ENCODE assay signal across 10 mouse cellular contexts in genomic region chr5:120136236-120136675, GRCm38 (mm10). TPM values are rescaled to one million over a fixed set of nuclear protein-coding genes. Genes with fewer than 3 reads are reported as not detected.
DNase-seq lines count a peak whose midpoint lies in the region; ATAC-seq and TF ChIP-seq lines count a peak whose summit lies in the region.
"Had no signal": no experiment of that assay in that cellular context is flagged by ENCODE, and none has a peak within 500 bp of the region (broad histone marks: within the 10 kb centered on the region; RNA-seq: fewer than 3 reads in every experiment).

No protein-coding gene starts in this region.

- no peak for TF ChIP-seq CTCF in lung, embryonic 14.5 days (IDR thresholded peaks at IDR 0.05; ENCODE audit: low read depth)
- TF ChIP-seq CTCF in lung, adult 2 months (IDR thresholded peaks at IDR 0.05; ENCODE audit: insufficient read depth, low read length) = no peak
- TF ChIP-seq CTCF in liver, postnatal 0 days (IDR thresholded peaks at IDR 0.05; ENCODE audit: low read depth) = peak; percentile 40; the same call in 1 of the 2 replicates

- WGBS in lung, embryonic 14.5 days = 36% methylated on average over 10 of the region's 10 CpGs
- 57% methylated on average over 10 of the region's 10 CpGs for WGBS in lung, adult 2 months
- WGBS in liver, postnatal 0 days (ENCODE audit: insufficient replicate concordance) = 44% methylated on average over 10 of the region's 10 CpGs
- 42% methylated on average over 10 of the region's 10 CpGs for WGBS in stomach, embryonic 16.5 days

- H3K36me3 ChIP-seq in lung, embryonic 14.5 days (ENCODE audit: insufficient read depth) = peaks cover 30% of the 10 kb centered on the region
- H3K36me3 ChIP-seq in liver, postnatal 0 days (replicated peaks; ENCODE audit: insufficient read depth, low read length) = peaks cover 15% of the 10 kb centered on the region
- H3K36me3 ChIP-seq in stomach, embryonic 16.5 days (ENCODE audit: control insufficient read depth, insufficient read depth, low read length) = peaks cover 7% of the 10 kb centered on the region; the same call in 1 of the 2 replicates

- peak; percentile 96 for TF ChIP-seq EP300 in liver, postnatal 0 days (IDR thresholded peaks at IDR 0.05; ENCODE audit: low read depth)

- H3K9me3 ChIP-seq in lung, embryonic 14.5 days (ENCODE audit: low read depth, low read length) = no peaks in the 10 kb centered on the region
- H3K9me3 ChIP-seq in liver, postnatal 0 days (ENCODE audit: low read length) = no peaks in the 10 kb centered on the region
- H3K9me3 ChIP-seq in stomach, embryonic 16.5 days (replicated peaks; ENCODE audit: control insufficient read depth, low read length) = no peaks in the 10 kb centered on the region

- no peak overlapping the region for H3K4me3 ChIP-seq in lung, embryonic 14.5 days (ENCODE audit: low read depth, low read length)
- no peak overlapping the region for H3K4me3 ChIP-seq in lung, adult 2 months (replicated peaks; ENCODE audit: extremely low read depth, low read depth, low read length)
- peak overlapping the region; percentile 16; the same call in 1 of the 2 replicates for H3K4me3 ChIP-seq in liver, postnatal 0 days (ENCODE audit: low read depth, low read length)
- H3K4me3 ChIP-seq in stomach, embryonic 16.5 days (replicated peaks; ENCODE audit: low read length) = no peak overlapping the region

- no peak overlapping the region for H3K9ac ChIP-seq in lung, embryonic 14.5 days
- no peak overlapping the region; the same call in 1 of the 2 replicates for H3K9ac ChIP-seq in liver, postnatal 0 days (replicated peaks)
- no peak overlapping the region for H3K9ac ChIP-seq in stomach, embryonic 16.5 days (ENCODE audit: low read length)

- H3K27me3 ChIP-seq in lung, embryonic 14.5 days (ENCODE audit: insufficient read depth, low read length) = no peaks in the 10 kb centered on the region
- no peaks in the 10 kb centered on the region for H3K27me3 ChIP-seq in liver, postnatal 0 days (ENCODE audit: insufficient read depth, low read length)
- no peaks in the 10 kb centered on the region for H3K27me3 ChIP-seq in stomach, embryonic 16.5 days (ENCODE audit: control insufficient read depth, insufficient read depth, low read length)

- no peak for DNase-seq in lung, embryonic 14.5 days
- DNase-seq in lung, adult 2 months = no peak
- peak; percentile 75 for DNase-seq in liver, postnatal 0 days
- no peak for DNase-seq in right cerebral cortex, postnatal 25 days
- DNase-seq in adrenal gland, adult 2 months = no peak
- DNase-seq: layer of hippocampus, adult 9-11 months; lung, adult 18-20 months; thymus, adult 2 months had no signal

- 0 out of 2 replicates have a peak overlapping the region, but pooled peaks have one; percentile 15 for H3K4me2 ChIP-seq in lung, embryonic 14.5 days
- peak overlapping the region; percentile 64 for H3K4me2 ChIP-seq in liver, postnatal 0 days (ENCODE audit: low read depth, low read length)
- no peak overlapping the region for H3K4me2 ChIP-seq in stomach, embryonic 16.5 days (ENCODE audit: low read depth, low read length)

- 0 out of 2 replicates have a peak, but pooled peaks have one; percentile 42 for ATAC-seq in lung, embryonic 14.5 days (ENCODE audit: insufficient read depth)
- peak; percentile 77 for ATAC-seq in erythroid progenitor cell, adult 5-6 weeks (replicated peaks; ENCODE audit: low FRiP score, poor library complexity, severe bottlenecking)
- ATAC-seq in liver, postnatal 0 days = peak; percentile 88
- peak; percentile 37 for ATAC-seq in stomach, embryonic 16.5 days (ENCODE audit: insufficient read depth, low FRiP score)

- no peak for TF ChIP-seq POLR2A in lung, adult 2 months (IDR thresholded peaks at IDR 0.05; ENCODE audit: borderline replicate concordance, extremely low read depth, low read depth, low read length)

- no peak overlapping the region for H3K27ac ChIP-seq in lung, embryonic 14.5 days (ENCODE audit: low read depth)
- peak overlapping the region; percentile 60 for H3K27ac ChIP-seq in liver, postnatal 0 days (ENCODE audit: low read depth)
- H3K27ac ChIP-seq in stomach, embryonic 16.5 days (ENCODE audit: low read length) = no peak overlapping the region

- H3K4me1 ChIP-seq in lung, embryonic 14.5 days (ENCODE audit: insufficient read depth) = no peaks in the 10 kb centered on the region
- H3K4me1 ChIP-seq in lung, adult 2 months (ENCODE audit: control insufficient read depth, insufficient read depth, low read length) = no peaks in the 10 kb centered on the region
- H3K4me1 ChIP-seq in liver, postnatal 0 days (ENCODE audit: insufficient read depth) = peaks cover 48% of the 10 kb centered on the region
- H3K4me1 ChIP-seq in stomach, embryonic 16.5 days (ENCODE audit: control insufficient read depth, insufficient read depth, low read length) = no peaks in the 10 kb centered on the region

RNA-seq across cellular contexts. Expression of gene Rbm19, which starts 20.0 kb away (rescaled TPM):
- polyA plus RNA-seq in lung, embryonic 14.5 days (2014; fragmentation: Nextera tagmentation; extraction: Ambion mirVana) = 23.0 and 26.9 TPM in 2 replicates
- polyA plus RNA-seq in lung, adult 2 months (2012; rRNA removed) = 10.0 and 10.3 TPM in 2 replicates
- 2.9 TPM in 1 of 2 replicates, not detected in the other for total RNA-seq in erythroid progenitor cell, adult 5-6 weeks (2015; ENCODE audit: low replicate concordance)
- total RNA-seq in erythroid progenitor cell, adult 5-6 weeks (2017; ENCODE audit: low replicate concordance) = 3.9 and 4.5 TPM in 2 replicates
- 6.8 and 6.9 TPM in 2 replicates for polyA plus RNA-seq in liver, postnatal 0 days (2015; fragmentation: Nextera tagmentation; extraction: Ambion mirVana)
- 18.0 and 22.4 TPM in 2 replicates for polyA plus RNA-seq in stomach, embryonic 16.5 days (2015; fragmentation: Nextera tagmentation; extraction: Ambion mirVana)
- total RNA-seq in adrenal gland, adult 2 months (2021) = 10 to 100 TPM; 24.9 to 27.0 TPM
- 13.0 and 14.4 TPM in 2 replicates for polyA plus RNA-seq in adrenal gland, adult 2 months (2012; rRNA removed)

Comparison
In these comparisons a context has a peak if more than half of its experiments do, and no peak if none do; other contexts are left out.
1. ATAC-seq: peak in every context shown above with its lines; median percentile 88 in liver, postnatal 0 days; 77 in erythroid progenitor cell, adult 5-6 weeks; 42 in lung, embryonic 14.5 days; 37 in stomach, embryonic 16.5 days.